Mouse (Mus musculus) testis, postnatal 10 days (tissue): ENCODE measurements around the gene Snx20.
"Not testable (repeated sequence)": the region's sequence is repeated elsewhere in the genome, so short reads cannot be mapped to it uniquely, and the experiment has no call there.

Source experiments
- DNase-seq: peaks from one replicate; pipeline ENCODE4 v3.0.0; 2021; ENCODE audit warnings: low spot score

Gene Snx20

DNA sequence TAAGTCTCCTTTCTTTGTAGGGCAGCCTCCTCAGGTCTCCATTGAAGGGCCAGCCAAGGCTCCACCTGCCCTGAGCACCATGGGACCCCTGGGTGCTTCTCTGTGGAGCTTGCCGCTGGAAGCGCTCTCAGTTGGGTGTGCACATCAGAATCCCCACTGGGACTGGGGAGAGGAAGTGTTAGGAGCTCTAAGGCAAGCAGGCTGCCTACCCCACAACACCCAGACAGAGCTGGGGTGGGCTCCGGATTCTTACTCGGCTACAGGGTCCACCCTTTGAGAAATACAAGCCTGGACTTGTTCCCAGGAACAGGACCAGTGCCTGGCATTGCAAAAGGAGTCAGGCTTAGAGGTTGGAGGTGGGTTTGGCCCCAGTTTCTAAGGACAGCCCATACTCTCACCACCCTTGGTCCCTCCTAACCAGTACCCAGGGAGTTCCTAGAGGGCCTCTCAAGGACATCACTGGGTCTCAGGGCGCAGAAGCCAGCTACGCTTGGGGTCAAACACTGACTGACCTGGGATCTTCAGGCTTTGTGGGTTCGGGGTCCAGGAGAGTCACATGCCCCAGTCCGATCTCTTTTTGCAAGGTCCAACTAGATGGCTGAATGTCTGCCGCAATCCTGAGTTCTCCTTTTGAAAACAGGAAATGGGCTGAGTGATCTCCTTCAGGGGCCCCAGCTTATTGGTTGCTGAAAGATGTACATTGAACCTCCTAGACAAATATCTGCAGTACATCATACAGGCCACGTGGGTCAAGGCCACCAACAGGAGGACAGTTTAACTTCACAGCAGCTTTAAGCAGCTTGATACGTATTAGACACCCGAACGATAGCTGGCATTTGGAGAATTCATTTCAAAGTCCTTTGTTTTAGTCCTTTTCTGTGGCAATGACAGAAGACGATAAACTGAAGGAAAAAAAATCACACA is at the start of gene Snx20:
Gene Snx20, minus strand, starts transcription at position 655 of the 924 bp plus-strand sequence.
- no peak for DNase-seq

GRCm38 (mm10) chr8:88683656-88684289 is 47.8 kb upstream of the Snx20 start:
- DNase-seq: peak; percentile 25

- DNase-seq: peak; percentile 10
Observed at GRCm38 (mm10) chr8:88681046-88681445, 45.1 kb upstream of the Snx20 start.

DNA sequence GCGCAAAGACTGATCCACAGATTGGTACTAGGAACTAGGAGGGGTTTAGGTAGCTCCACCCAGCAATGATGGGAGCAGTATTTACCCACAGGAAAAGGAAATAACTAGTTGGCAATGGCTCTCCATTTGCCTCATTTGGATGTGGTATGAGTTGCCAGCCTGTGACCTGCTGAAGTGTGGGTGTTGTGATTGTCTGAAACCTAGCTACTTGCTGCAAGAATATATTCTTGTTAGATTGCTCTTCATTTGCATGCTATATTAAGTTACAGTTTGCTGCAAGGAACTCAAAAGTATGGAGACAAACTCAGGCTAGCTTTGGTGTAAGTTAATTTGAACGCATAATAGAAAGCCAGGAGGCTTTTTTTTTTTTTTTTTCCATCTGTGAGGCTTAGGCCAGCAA is 44.6 kb upstream of the Snx20 start:
- DNase-seq: no peak

- no peak for DNase-seq
Observed at GRCm38 (mm10) chr8:88677071-88677470, 41.1 kb upstream of the Snx20 start.

DNA sequence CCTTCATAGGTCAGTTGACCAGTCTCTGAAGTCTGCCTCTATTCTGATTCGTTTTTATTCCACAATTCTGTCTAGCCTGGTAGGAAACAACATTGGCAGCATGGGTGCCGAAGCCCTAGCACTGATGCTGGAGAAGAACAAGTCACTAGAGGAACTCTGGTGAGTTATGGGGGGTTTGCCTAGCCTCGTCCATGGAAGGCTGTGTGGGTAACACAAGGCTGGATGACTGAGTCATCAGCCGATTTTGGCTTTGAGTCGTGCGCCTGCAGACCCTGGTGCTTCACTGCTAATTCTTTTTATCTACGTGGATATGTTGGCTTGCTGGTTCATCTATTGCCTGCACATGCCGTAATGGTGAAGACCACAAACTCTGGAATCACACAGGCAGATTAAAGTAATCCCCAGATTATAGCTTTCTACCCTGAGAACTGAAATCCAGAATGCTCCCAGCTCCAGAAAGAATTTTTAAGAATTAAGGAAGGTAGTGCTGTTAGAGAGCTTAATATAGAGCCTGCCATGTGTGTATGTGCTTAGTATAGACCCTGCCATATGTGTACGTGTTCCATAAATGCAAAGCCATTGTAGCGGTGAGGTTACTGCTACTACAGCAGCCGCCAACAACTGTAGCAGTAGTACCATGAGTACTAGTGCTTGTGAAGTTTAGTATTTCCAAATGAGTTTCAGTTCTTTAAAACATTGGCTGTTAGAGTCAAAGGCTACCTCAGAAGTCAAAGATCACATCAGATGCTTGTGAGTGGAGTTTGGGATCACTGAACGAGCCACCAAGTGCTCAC is 39.6 kb upstream of the Snx20 start:
- no peak for DNase-seq

GRCm38 (mm10) chr8:88673859-88674258 is 37.9 kb upstream of the Snx20 start:
- DNase-seq: no peak

- DNase-seq: no peak
Observed at GRCm38 (mm10) chr8:88671575-88671974, 35.6 kb upstream of the Snx20 start.

GRCm38 (mm10) chr8:88670782-88671181 is 34.9 kb upstream of the Snx20 start:
- no peak for DNase-seq

- DNase-seq: no peak
Observed at GRCm38 (mm10) chr8:88668400-88669086, 32.6 kb upstream of the Snx20 start.

- no peak for DNase-seq
Observed at GRCm38 (mm10) chr8:88666435-88666834, 30.5 kb upstream of the Snx20 start.

- peak; percentile 61 for DNase-seq
Observed at GRCm38 (mm10) chr8:88664947-88665346, 29.0 kb upstream of the Snx20 start.

DNA sequence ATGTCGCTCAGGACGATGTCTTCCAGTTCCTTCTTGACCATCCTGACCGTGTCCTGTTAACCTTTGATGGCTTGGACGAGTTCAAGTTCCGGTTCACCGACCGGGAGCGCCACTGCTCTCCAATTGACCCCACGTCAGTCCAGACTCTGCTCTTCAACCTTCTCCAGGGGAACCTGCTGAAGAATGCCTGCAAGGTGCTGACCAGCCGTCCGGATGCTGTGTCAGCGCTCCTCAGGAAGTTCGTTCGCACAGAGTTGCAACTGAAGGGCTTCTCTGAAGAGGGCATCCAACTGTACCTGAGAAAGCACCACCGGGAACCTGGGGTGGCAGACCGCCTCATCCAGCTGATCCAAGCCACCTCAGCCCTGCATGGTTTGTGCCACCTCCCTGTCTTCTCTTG is 28.2 kb upstream of the Snx20 start:
- DNase-seq: no peak

DNA sequence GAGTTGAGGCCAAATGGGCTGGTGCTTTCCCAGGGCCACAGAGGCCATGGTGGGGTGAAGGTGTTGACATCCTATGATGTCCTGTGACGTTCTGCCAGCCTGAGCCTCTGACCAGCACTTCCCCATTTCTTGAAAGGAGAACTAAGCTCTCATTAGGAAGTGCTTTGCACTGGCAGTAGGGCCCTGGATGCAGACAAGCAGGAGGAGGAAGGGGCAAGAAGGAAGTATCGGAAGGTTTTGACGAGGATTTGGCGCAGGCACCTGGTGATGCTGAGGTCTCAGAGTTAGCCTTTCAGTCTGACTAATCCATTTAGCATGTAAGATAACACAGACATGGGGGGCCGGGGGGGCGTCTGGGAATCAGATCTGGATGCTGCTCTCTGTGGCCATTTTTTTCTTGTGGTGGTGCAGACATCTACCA is 26.5 kb upstream of the Snx20 start:
- no peak for DNase-seq

DNA sequence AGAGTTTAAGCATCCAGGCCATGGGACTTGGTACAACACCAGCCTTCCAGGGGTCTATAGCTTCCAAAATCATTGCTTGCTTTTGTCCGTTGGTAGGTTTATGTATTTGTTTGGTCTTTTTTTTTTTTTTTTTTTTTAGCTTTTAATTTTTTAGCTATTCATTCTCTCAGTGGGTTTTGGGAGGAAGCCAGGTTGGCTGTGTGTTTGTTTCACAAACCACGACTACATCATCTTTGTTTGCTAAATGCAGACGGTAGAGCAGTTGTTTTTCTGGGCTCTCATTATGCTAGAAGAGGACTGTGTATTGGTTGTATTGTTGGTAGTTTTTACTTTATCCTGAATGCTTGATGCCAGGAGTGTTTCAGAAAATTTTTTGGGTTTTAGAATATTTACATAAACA is 23.9 kb upstream of the Snx20 start:
- no peak for DNase-seq

GRCm38 (mm10) chr8:88655334-88655733 is 19.4 kb upstream of the Snx20 start:
- DNase-seq: no peak

DNA sequence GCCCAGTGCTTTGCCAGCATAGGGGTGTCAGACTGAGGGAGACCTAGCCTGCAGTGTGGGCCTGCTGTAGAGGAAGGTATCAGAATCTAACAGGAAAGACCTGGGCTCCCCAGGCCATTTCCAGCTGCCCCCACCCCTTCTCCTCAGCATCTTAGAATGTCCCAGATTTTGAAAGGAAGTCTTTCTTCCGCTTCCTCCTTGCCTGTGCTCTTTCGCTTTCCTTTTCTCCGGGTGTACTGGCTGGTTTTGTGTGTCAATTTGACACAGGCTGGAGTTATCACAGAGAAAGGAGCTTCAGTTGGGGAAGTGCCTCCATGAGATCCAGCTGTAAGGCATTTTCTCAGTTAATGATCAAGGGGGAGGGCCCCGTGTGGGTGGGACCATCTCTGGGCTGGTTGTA is 15.2 kb upstream of the Snx20 start:
- DNase-seq: not testable (repeated sequence)

- DNase-seq: no peak
Observed at GRCm38 (mm10) chr8:88650016-88650708, 14.2 kb upstream of the Snx20 start.

DNA sequence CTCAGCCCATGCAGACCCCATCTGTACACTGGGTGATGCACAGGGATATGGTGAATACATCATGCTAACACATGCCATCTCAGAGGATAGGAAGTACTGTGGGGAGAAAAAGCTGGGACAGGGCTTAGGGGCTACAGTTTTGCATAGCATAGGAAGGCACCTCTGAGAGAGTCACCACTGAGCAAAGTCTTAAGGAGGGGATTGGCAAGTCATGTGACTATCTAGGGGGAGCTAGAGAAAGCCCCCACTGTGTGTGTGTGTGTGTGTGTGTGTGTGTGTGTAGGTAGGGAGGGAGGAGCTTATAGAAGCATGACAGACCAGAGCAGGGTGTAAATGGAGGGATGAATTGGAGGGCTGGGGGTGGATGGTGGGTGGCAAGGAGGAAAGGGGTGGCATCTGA is 12.4 kb upstream of the Snx20 start:
- DNase-seq: no peak

- peak; percentile 84 for DNase-seq
Observed at GRCm38 (mm10) chr8:88646837-88647778, 11.2 kb upstream of the Snx20 start, which contains the start of gene Nod2. Gene Nod2 (plus strand): TSS chr8:88647315.
